Mouse (Mus musculus) erythroblast, embryonic 14.5 days (primary cell): Measurements from ENCODE around the gene Sgms2. TPM values are rescaled to one million over a fixed set of nuclear protein-coding genes. Genes with fewer than 3 reads are reported as not detected.

ENCODE experiments used
- H3K27me3 ChIP-seq: 2 replicates; pipeline ENCODE4 v1.6.1; 2012; ENCODE audit warnings: inconsistent platforms; ENCODE audit not compliant: control insufficient read depth
- H3K36me3 ChIP-seq: 2 replicates; pipeline ENCODE4 v1.6.1; 2012; ENCODE audit warnings: mild to moderate bottlenecking, inconsistent platforms; ENCODE audit not compliant: control insufficient read depth
- H3K4me1 ChIP-seq: 2 replicates; pipeline ENCODE4 v1.6.1; 2012; ENCODE audit warnings: inconsistent platforms; ENCODE audit not compliant: control insufficient read depth
- H3K4me3 ChIP-seq: replicated peaks from 2 replicates; pipeline ENCODE3; 2012; ENCODE audit warnings: moderate library complexity, mild to moderate bottlenecking, inconsistent platforms
- H3K9me3 ChIP-seq: 2 replicates; pipeline ENCODE4 v1.6.1; 2012; ENCODE audit warnings: low read length, inconsistent platforms, mixed read lengths; ENCODE audit not compliant: control insufficient read depth
- GATA1 ChIP-seq: IDR thresholded peaks from 2 replicates; pipeline ENCODE4 v1.6.1; 2012; ENCODE audit warnings: low read length, inconsistent platforms, mixed read lengths
- TAL1 ChIP-seq: IDR thresholded peaks from 3 replicates; pipeline ENCODE4 v1.6.1; 2012; ENCODE audit warnings: low read length, inconsistent platforms, mixed read lengths
- polyA plus RNA-seq: library from polyadenylated mRNA; stranded (reverse); fragments of >175 nt; gene quantifications from 2 replicates; pipeline ENCODE4 v1.2.3, GENCODE M21; 2012

Gene Sgms2
- polyA plus RNA-seq, 1 experiment: 0.01 TPM

DNA sequence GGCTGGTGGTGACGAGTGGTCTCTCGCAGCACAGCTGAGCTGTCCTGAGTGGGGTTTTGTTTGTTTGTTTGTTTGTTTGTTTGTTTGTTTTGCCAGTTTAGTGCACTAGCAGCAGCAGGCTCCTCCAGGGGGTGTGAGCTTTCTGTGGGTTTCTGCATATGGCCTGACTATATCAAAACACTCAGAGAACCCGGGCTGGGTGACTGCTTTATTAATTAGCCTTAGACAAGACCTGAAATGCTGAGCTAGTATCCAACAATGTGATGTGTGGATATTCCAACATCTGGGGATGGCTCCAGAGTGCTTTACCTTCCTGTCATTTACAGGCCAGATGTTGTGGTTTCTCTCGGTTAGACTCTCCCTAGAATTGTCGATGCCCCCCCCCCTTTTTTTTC, 187.9 kb downstream of the Sgms2 start:
- Histone ChIP-seq H3K27me3 (peaks cover 9% of the 10 kb centered on the region), H3K4me1 (peaks cover 10% of the 10 kb centered on the region), H3K4me3 (peak overlapping the region; percentile 59), H3K9me3 (peaks cover under 1% of the 10 kb centered on the region), H3K36me3 (no peaks in the 10 kb centered on the region)
- TF ChIP-seq GATA1: no peak
- TF ChIP-seq TAL1: no peak

GRCm38 (mm10) chr3:131302452-131303319, 188.5 kb downstream of the Sgms2 start, which contains the start of gene Cyp2u1:
Gene Cyp2u1 (minus strand): TSS chr3:131303227.
- Histone ChIP-seq H3K9me3 (no peaks in the 10 kb centered on the region), H3K4me1 (peaks cover 10% of the 10 kb centered on the region), H3K36me3 (no peaks in the 10 kb centered on the region), H3K27me3 (peaks cover 9% of the 10 kb centered on the region), H3K4me3 (peak within 1 kb of the TSS; percentile 59)
- no peak for TF ChIP-seq TAL1
- TF ChIP-seq GATA1: no peak

GRCm38 (mm10) chr3:131299908-131300307, 191.3 kb downstream of the Sgms2 start:
- Histone ChIP-seq H3K36me3 (no peaks in the 10 kb centered on the region), H3K4me1 (peaks cover 10% of the 10 kb centered on the region), H3K4me3 (no peak overlapping the region), H3K27me3 (peaks cover 9% of the 10 kb centered on the region), H3K9me3 (no peaks in the 10 kb centered on the region)
- no peak for TF ChIP-seq GATA1
- no peak for TF ChIP-seq TAL1

DNA sequence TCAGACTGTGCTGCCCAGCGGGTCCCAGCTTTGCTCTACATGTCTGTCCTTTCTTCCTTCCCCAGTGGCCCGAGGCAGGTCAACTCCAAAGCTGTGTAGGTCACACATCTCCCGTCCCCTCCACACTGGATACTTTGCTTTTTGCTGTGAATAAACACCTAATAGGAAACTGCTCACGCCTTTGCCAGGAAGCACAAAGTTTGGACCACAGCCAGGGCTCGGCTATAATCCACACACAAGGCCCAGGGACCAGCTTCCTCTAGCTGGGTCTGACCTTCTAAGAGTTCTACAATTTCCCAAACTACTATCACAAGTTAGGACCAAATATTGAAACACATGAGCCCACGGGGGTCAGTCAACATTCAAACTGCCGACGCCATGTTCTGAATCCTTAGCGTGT, 192.1 kb downstream of the Sgms2 start:
- Histone ChIP-seq H3K36me3 (no peaks in the 10 kb centered on the region), H3K9me3 (no peaks in the 10 kb centered on the region), H3K27me3 (peaks cover 9% of the 10 kb centered on the region), H3K4me1 (peaks cover 10% of the 10 kb centered on the region), H3K4me3 (no peak overlapping the region)
- TF ChIP-seq TAL1: no peak

DNA sequence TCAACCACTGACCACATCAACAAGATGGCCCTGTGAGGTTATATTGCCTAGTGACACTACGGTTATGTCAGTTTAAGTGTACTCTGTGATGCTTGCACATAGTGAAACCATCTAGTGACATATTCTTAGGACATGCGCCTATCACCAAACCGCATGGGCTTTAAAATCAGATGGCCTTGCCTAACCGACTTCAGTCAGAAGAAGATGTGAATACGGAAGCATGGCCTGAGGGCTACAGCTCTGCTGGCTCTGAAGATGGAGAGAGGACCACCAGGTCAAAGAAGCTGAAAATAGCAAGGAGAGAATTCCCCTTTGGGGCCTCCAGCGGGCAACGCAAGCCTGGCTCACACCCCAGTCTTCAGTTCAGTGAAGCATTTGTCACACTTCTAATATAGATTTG, 194.3 kb downstream of the Sgms2 start:
- Histone ChIP-seq H3K9me3 (no peaks in the 10 kb centered on the region), H3K36me3 (no peaks in the 10 kb centered on the region), H3K27me3 (no peaks in the 10 kb centered on the region; the same call in 1 of the 2 replicates), H3K4me3 (no peak overlapping the region), H3K4me1 (no peaks in the 10 kb centered on the region)
- no peak for TF ChIP-seq TAL1
- TF ChIP-seq GATA1: no peak

GRCm38 (mm10) chr3:131295513-131296200, 195.6 kb downstream of the Sgms2 start:
- Histone ChIP-seq H3K27me3 (no peaks in the 10 kb centered on the region), H3K4me3 (no peak overlapping the region), H3K9me3 (peaks cover 2% of the 10 kb centered on the region; the same call in 1 of the 2 replicates), H3K4me1 (no peaks in the 10 kb centered on the region), H3K36me3 (no peaks in the 10 kb centered on the region)
- TF ChIP-seq GATA1 (no peak), TAL1 (no peak)

- TF ChIP-seq TAL1 (no peak), GATA1 (no peak)
- Histone ChIP-seq H3K36me3 (no peaks in the 10 kb centered on the region), H3K27me3 (no peaks in the 10 kb centered on the region), H3K4me3 (no peak overlapping the region), H3K4me1 (no peaks in the 10 kb centered on the region), H3K9me3 (peaks cover 2% of the 10 kb centered on the region; the same call in 1 of the 2 replicates)
Observed at GRCm38 (mm10) chr3:131294503-131294902, 196.7 kb downstream of the Sgms2 start.

DNA sequence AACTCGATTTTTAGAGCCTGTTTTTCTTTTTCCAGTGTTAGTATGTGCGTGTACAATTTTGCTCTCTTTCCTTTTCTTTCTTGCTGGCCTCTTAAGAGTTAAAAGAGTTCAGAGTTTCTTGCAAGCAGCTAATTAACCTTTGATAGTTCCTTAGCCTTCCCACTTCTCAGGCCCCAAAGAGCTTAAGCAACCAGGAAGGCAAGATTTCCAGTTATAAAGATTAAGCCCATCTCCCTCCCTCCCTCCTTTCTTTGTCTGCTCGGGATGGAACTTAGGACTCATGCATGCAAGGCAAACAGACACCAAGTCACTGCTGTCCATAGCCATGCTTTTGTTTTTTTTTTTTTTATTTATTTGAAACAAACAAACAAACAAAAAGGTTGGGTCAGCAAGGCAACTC, 198.3 kb downstream of the Sgms2 start:
- H3K27me3 ChIP-seq: no peaks in the 10 kb centered on the region
- no peaks in the 10 kb centered on the region for H3K36me3 ChIP-seq
- TF ChIP-seq GATA1: no peak
- TF ChIP-seq TAL1: no peak
- no peak overlapping the region for H3K4me3 ChIP-seq
- peaks cover 2% of the 10 kb centered on the region; the same call in 1 of the 2 replicates for H3K9me3 ChIP-seq
- no peaks in the 10 kb centered on the region for H3K4me1 ChIP-seq

- Histone ChIP-seq H3K36me3 (no peaks in the 10 kb centered on the region), H3K9me3 (peaks cover 2% of the 10 kb centered on the region; the same call in 1 of the 2 replicates), H3K4me3 (no peak overlapping the region), H3K4me1 (no peaks in the 10 kb centered on the region), H3K27me3 (no peaks in the 10 kb centered on the region)
- TF ChIP-seq TAL1 (no peak), GATA1 (no peak)
Observed at GRCm38 (mm10) chr3:131292349-131292748, 198.9 kb downstream of the Sgms2 start.
